9 mouse cellular contexts compared by ENCODE assay signal in the genomic region with DNA sequence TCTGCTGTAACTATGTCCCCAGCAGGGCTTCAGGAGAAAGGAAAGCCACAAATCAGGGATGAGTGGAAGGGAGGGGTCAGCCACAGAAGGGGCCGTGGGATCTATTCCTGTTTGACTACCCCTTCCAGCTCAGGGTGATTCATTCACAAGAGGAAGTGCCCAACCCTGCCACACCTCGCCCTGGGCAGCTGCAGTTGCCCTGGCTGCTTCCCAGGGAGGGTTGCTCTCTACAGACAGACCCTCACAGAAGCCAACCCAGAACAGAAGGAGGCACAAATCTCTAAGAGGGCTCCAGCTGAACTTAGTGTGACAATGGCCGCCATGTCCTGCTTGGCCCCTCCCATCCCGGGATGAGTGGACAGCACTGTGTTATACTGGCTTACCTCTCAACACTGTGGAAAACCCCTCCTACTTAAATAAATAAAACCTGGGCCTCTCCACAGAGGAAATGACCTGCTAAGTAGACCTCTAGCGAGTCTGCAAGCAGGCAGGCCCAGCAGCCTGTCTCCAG. TPM values are rescaled to one million over a fixed set of nuclear protein-coding genes. Genes with fewer than 3 reads are reported as not detected.
DNase-seq lines count a peak whose midpoint lies in the region; ATAC-seq and TF ChIP-seq lines count a peak whose summit lies in the region.
"Had no signal": no experiment of that assay in that cellular context is flagged by ENCODE, and none has a peak within 500 bp of the region (broad histone marks: within the 10 kb centered on the region; RNA-seq: fewer than 3 reads in every experiment).

No protein-coding gene starts in this region.

- H3K36me3 ChIP-seq in heart, embryonic 13.5 days, result peaks cover 36% of the 10 kb centered on the region
- H3K36me3 ChIP-seq in megakaryocyte, embryonic 14.5 days (replicated peaks; ENCODE audit: low read length), result peaks cover 24% of the 10 kb centered on the region
- H3K36me3 ChIP-seq: midbrain, embryonic 15.5 days had no signal

- ATAC-seq in heart, embryonic 13.5 days (ENCODE audit: extremely low read depth, insufficient number of reproducible peaks, low FRiP score, low TSS enrichment), result no peak
- ATAC-seq: midbrain, embryonic 15.5 days had no signal

- H3K27ac ChIP-seq in heart, embryonic 13.5 days (replicated peaks), result peak overlapping the region; percentile 48
- peak overlapping the region; percentile 92 for H3K27ac ChIP-seq in bone marrow macrophage, adult 2 months (ENCODE audit: insufficient read depth, low read depth, low read length)
- H3K27ac ChIP-seq: midbrain, embryonic 15.5 days had no signal

- H3K27me3 ChIP-seq in heart, embryonic 13.5 days (replicated peaks), result no peaks in the 10 kb centered on the region
- no peaks in the 10 kb centered on the region for H3K27me3 ChIP-seq in megakaryocyte, embryonic 14.5 days (replicated peaks)
- H3K27me3 ChIP-seq: midbrain, embryonic 15.5 days had no signal

- 0 out of 2 replicates have a peak, but pooled peaks have one; percentile 10 for TF ChIP-seq POLR2A in bone marrow macrophage, adult 2 months (IDR thresholded peaks at IDR 0.05; ENCODE audit: borderline replicate concordance, low read depth, low read length)

- no peaks in the 10 kb centered on the region for H3K9me3 ChIP-seq in heart, embryonic 13.5 days
- no peaks in the 10 kb centered on the region for H3K9me3 ChIP-seq in megakaryocyte, embryonic 14.5 days
- H3K9me3 ChIP-seq: midbrain, embryonic 15.5 days had no signal

- 62% methylated on average over 5 of the region's 5 CpGs for WGBS in heart, embryonic 13.5 days

- H3K4me1 ChIP-seq in heart, embryonic 13.5 days, result peaks cover 62% of the 10 kb centered on the region
- H3K4me1 ChIP-seq in bone marrow macrophage, adult 2 months (ENCODE audit: control insufficient read depth, insufficient read depth, low read length), result peaks cover 38% of the 10 kb centered on the region
- peaks cover 71% of the 10 kb centered on the region for H3K4me1 ChIP-seq in megakaryocyte, embryonic 14.5 days

- peak overlapping the region; percentile 2; the same call in 1 of the 2 replicates for H3K9ac ChIP-seq in heart, embryonic 13.5 days
- H3K9ac ChIP-seq: midbrain, embryonic 15.5 days had no signal

- no peak overlapping the region for H3K4me3 ChIP-seq in heart, embryonic 13.5 days
- H3K4me3 ChIP-seq in bone marrow macrophage, adult 2 months (ENCODE audit: insufficient read depth, low read length), result peak overlapping the region; percentile 48
- peak overlapping the region; percentile 51 for H3K4me3 ChIP-seq in megakaryocyte, embryonic 14.5 days (replicated peaks)
- H3K4me3 ChIP-seq: midbrain, embryonic 15.5 days had no signal

- intact Hi-C loops in heart, postnatal 25 days (cut with DNase I), result loop anchor here (5.0 to 10.0 kb wide), 5 partner anchors 108 to 288 kb away; a partner anchor contains a TSS

- DNase-seq in heart, postnatal 25 days (ENCODE audit: low spot score), result no peak
- DNase-seq in kidney, postnatal 4 days, result peak; percentile 34 to 62
- no peak for DNase-seq in layer of hippocampus, adult 11-12 months (ENCODE audit: low spot score)
- DNase-seq in cerebellum, adult 9-10 months, result no peak
- DNase-seq in spleen, adult 12 weeks (ENCODE audit: low spot score), result no peak

- no peak overlapping the region for H3K4me2 ChIP-seq in heart, embryonic 13.5 days
- H3K4me2 ChIP-seq: midbrain, embryonic 15.5 days had no signal

- TF ChIP-seq CTCF in bone marrow macrophage, adult 2 months (IDR thresholded peaks at IDR 0.05; ENCODE audit: low read depth, low read length), result no peak; the same call in 1 of the 2 replicates

RNA-seq across cellular contexts. Expression of a gene that starts 28.5 kb away (rescaled TPM):
- 36.6 and 37.3 TPM in 2 replicates for polyA plus RNA-seq in heart, embryonic 13.5 days (2015; fragmentation: Nextera tagmentation; extraction: Ambion mirVana)
- total RNA-seq in heart, postnatal 25 days (2021), result 10 to 100 TPM; 17.8 to 18.9 TPM
- 20.6 and 22.5 TPM in 2 replicates for polyA plus RNA-seq in bone marrow macrophage, adult 2 months (2012; ENCODE audit: insufficient read depth, insufficient read length, missing spikeins)
- 2.4 and 6.6 TPM in 2 replicates for polyA plus RNA-seq in megakaryocyte, embryonic 14.5 days (2012; ENCODE audit: insufficient read depth, low replicate concordance)

RNA-seq across cellular contexts. Expression of a gene that starts 44.6 kb away (rescaled TPM):
- 5.4 and 5.7 TPM in 2 replicates for polyA plus RNA-seq in heart, embryonic 13.5 days (2015; fragmentation: Nextera tagmentation; extraction: Ambion mirVana)
- 10 to 100 TPM; 63.5 to 63.6 TPM for total RNA-seq in heart, postnatal 25 days (2021)
- 10.1 and 12.7 TPM in 2 replicates for polyA plus RNA-seq in bone marrow macrophage, adult 2 months (2012; ENCODE audit: insufficient read depth, insufficient read length, missing spikeins)
- polyA plus RNA-seq in megakaryocyte, embryonic 14.5 days (2012; ENCODE audit: insufficient read depth, low replicate concordance), result 0.21 TPM in 1 of 2 replicates, not detected in the other

Comparison
In these comparisons a context has a peak if more than half of its experiments do, and no peak if none do; other contexts are left out.
1. DNase-seq: peak in kidney, postnatal 4 days (2 of 2); none in heart, postnatal 25 days (single experiment), layer of hippocampus, adult 11-12 months (single experiment), cerebellum, adult 9-10 months (single experiment) and spleen, adult 12 weeks (single experiment).